Mouse (Mus musculus) ES-E14 (cell line): ENCODE measurements around the gene Fbxl5. TPM values are rescaled to one million over a fixed set of nuclear protein-coding genes. Genes with fewer than 3 reads are reported as not detected.
A peak's percentile ranks its signal among the peaks of the same experiment; 100 is the strongest.

Experiments
- DNase-seq: peaks from one replicate; pipeline ENCODE4 v3.0.0-alpha.2; 2013; ENCODE audit warnings: low read depth, low spot score
- H3K27ac ChIP-seq: 2 replicates; pipeline ENCODE4 v1.5.1; 2012; ENCODE audit warnings: low read depth, mild to moderate bottlenecking, low read length, moderate library complexity, mixed read lengths; ENCODE audit not compliant: poor library complexity, insufficient read depth, severe bottlenecking
- H3K36me3 ChIP-seq: 2 replicates; pipeline ENCODE4 v1.6.1; 2012; ENCODE audit warnings: mild to moderate bottlenecking, low read length, moderate library complexity, mixed read lengths; ENCODE audit not compliant: control insufficient read depth, poor library complexity, insufficient read depth, severe bottlenecking
- H3K4me1 ChIP-seq, 2 experiments: fragments of 150-350 bp in 1 of 2; sonication (generic) in 1 of 2; 2 replicates each; pipeline ENCODE4 v1.6.1; 2012; ENCODE audit warnings: low read length in 2 of 2, mild to moderate bottlenecking in 1 of 2, mixed read lengths in 1 of 2; ENCODE audit not compliant: control insufficient read depth in 2 of 2, insufficient read depth in 2 of 2, poor library complexity in 1 of 2
- H3K4me3 ChIP-seq, 2 experiments: fragments of 150-350 bp in 1 of 2; sonication (generic) in 1 of 2; 2 replicates each; pipeline ENCODE4 v1.5.1; 2012; ENCODE audit warnings: low read length in 2 of 2, low read depth in 1 of 2, mild to moderate bottlenecking in 1 of 2, mixed read lengths in 1 of 2; ENCODE audit not compliant: insufficient read depth in 1 of 2, poor library complexity in 1 of 2, severe bottlenecking in 1 of 2
- H3K9ac ChIP-seq: 2 replicates; pipeline ENCODE4 v1.6.1; 2012; ENCODE audit warnings: low read depth, mild to moderate bottlenecking, low read length, mixed read lengths; ENCODE audit not compliant: poor library complexity, insufficient read depth, severe bottlenecking
- H3K9me3 ChIP-seq: fragments of 150-350 bp; sonication (generic); 2 replicates; pipeline ENCODE4 v1.6.1; 2012; ENCODE audit warnings: low read depth, mild to moderate bottlenecking, low read length; ENCODE audit not compliant: control insufficient read depth, insufficient read depth
- CHD2 ChIP-seq: IDR thresholded peaks from 2 replicates; pipeline ENCODE4 v1.6.1; 2014; ENCODE audit warnings: mild to moderate bottlenecking, low read depth, low read length, inconsistent platforms
- HCFC1 ChIP-seq: IDR thresholded peaks from 2 replicates; pipeline ENCODE4 v1.6.1; 2012; ENCODE audit warnings: low read length, inconsistent platforms, borderline replicate concordance; ENCODE audit not compliant: insufficient read depth
- MAFK ChIP-seq: IDR thresholded peaks from 2 replicates; pipeline ENCODE4 v1.6.1; 2014; ENCODE audit warnings: mild to moderate bottlenecking, low read depth, low read length, inconsistent platforms; ENCODE audit not compliant: insufficient read depth
- ZC3H11A ChIP-seq: IDR thresholded peaks from 2 replicates; pipeline ENCODE4 v1.6.1; 2012; ENCODE audit warnings: low read depth, mild to moderate bottlenecking, inconsistent platforms, low read length, borderline replicate concordance
- ZNF384 ChIP-seq: IDR thresholded peaks from 2 replicates; pipeline ENCODE4 v1.6.1; 2012; ENCODE audit warnings: low read depth, low read length, inconsistent platforms
- in situ Hi-C, 2 experiments: fragments of 600-800 bp; cut with MboI; formaldehyde crosslinking; loops; one replicate each; pipeline ENCODE4 v1.15.1; 2025; ENCODE audit warnings: low sequenced_read_pairs in 2 of 2, inconsistent platforms in 1 of 2; ENCODE audit not compliant: unreplicated experiment in 2 of 2
- total RNA-seq: library from RNA; depleted of rRNA; stranded (reverse); fragments of 300-350 nt; gene quantifications from 2 replicates; pipeline ENCODE4 v1.2.3, GENCODE M21; 2012

Fbxl5 gene
- total RNA-seq, 1 experiment = 46.9 TPM

DNA sequence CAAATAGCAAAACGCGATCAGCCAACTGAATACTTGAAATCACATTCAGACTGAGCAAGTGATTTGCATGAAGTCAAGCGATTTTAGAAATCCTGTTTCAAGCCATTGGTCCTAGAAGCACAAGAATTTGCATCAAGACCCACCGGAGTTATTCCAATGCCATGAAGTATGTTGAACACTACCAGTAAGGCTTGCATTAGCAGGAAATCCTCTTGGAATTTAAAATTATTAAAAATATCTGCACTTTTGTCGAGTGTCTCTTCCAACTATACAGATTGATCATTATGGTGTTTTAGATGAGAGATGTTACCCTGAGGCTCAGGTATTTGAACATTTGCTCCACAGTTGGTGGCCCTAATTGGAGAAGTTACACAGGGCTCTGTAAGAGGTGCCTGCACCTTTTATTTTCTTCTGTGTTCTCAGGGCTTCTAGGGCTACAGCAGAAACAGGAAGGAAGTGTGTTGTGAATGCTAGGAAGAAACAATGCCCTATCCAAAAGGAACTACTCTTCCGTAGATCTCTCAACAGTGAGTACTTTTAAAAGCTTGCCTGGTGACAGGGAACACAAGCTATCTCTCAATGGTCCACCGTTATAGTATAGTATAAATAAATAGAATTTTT lies 32.5 kb upstream of the Fbxl5 start:
- no peaks in the 10 kb centered on the region for H3K4me1 ChIP-seq
- TF ChIP-seq ZC3H11A = no peak
- no peak overlapping the region for H3K9ac ChIP-seq
- no peak overlapping the region for H3K27ac ChIP-seq
- H3K36me3 ChIP-seq = peaks cover 2% of the 10 kb centered on the region; the same call in 1 of the 2 replicates
- in situ Hi-C loops = no loop called here
- no peak overlapping the region for H3K4me3 ChIP-seq
- H3K9me3 ChIP-seq = peaks cover 8% of the 10 kb centered on the region
- no peak for DNase-seq

DNA sequence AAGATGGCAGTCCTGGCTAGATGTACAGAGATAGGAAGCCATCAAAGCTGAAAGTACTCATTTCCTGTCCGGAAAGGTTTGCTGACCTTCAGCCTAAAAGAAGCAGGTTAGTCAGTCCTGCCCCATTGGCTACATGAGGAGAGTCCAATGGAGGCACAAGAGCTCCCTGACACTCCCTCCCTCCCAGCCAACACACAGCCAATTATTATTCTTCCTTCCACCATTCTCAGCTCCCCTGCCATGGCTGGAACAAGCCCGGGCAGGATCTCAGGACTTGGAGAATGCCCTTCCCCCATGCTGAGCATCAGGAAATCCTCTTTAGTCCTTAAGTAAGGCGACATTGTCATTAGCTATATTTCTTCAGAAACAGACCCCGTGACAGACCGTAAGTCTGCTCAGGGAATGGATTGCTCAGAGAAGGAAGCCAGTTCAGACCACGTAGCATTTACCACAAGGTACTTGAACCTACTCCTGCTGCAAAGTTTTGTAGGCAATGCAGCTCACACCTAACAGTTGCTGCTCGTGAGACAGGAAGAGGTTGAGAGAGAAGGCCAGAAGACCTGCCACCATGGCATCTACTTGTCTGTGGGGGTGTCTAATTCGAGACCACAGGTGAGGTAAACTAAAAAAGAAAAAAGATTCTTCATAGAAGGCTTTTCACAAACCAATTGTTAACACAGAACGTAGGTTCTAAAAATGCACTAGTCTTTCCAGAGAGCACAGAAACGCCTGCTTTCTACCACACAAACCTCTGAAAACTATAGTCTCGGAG lies 31.8 kb upstream of the Fbxl5 start:
- H3K27ac ChIP-seq = peak overlapping the region; percentile 82
- in situ Hi-C loops = no loop called here

DNA sequence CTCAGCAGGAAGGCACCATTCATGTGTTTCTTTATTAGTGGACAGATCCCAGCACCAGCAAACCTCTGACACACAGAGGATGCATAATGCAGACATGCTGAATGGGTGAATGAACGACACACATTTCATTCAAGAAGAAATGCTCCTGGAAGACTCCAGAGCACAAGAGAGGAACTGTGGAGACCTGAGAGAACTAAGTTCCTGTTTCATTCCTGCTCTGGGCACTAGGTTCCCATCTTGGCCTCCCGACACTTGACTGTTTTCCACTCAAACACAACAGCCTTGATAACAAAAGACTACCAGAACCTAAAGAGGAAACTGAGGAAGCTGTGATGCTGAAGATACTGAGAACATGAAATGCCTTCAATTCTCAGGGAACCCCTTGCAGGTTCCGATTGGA lies 26.8 kb upstream of the Fbxl5 start:
- Histone ChIP-seq H3K36me3 (no peaks in the 10 kb centered on the region; the same call in 1 of the 2 replicates), H3K9ac (no peak overlapping the region), H3K4me1 (no peaks in the 10 kb centered on the region), H3K4me3 (no peak overlapping the region), H3K9me3 (no peaks in the 10 kb centered on the region), H3K27ac (no peak overlapping the region)
- TF ChIP-seq ZC3H11A (no peak), MAFK (no peak), ZNF384 (no peak), CHD2 (no peak), HCFC1 (no peak)
- in situ Hi-C loops = no loop called here
- DNase-seq = no peak

More for the DNA sequence above, 31.8 kb upstream of the Fbxl5 start:
- Histone ChIP-seq H3K36me3 (peaks cover 2% of the 10 kb centered on the region; the same call in 1 of the 2 replicates), H3K9me3 (peaks cover 5% of the 10 kb centered on the region; the same call in 1 of the 2 replicates), H3K9ac (no peak overlapping the region), H3K4me3 (no peak overlapping the region), H3K4me1 (no peaks in the 10 kb centered on the region)
- no peak for TF ChIP-seq CHD2
- no peak for DNase-seq

DNA sequence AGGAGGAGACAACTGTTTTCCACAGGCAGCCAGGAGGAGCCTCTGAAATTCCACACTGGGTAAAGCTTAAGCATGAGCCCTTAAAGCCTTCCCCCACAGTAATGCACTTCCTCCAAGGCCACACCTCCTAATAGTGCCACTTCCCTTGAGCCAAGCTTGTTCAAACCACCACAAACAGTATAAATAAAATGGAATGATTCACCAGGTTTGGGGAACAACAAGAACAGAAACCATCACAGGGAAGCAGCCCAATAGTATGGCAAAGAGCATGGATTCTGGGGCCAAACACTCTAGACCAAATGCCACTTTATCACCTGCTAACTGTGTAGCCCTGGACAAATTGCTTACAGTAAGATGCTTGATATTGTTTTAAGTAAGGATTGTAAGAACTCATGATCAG lies 26.1 kb upstream of the Fbxl5 start:
- in situ Hi-C loops = no loop called here
- Histone ChIP-seq H3K4me3 (no peak overlapping the region), H3K9me3 (no peaks in the 10 kb centered on the region), H3K27ac (no peak overlapping the region), H3K36me3 (no peaks in the 10 kb centered on the region; the same call in 1 of the 2 replicates), H3K4me1 (0 out of 4 replicates have a peak, but pooled peaks cover 0 to under 1% of the 10 kb centered on the region in 2 experiments), H3K9ac (no peak overlapping the region)
- TF ChIP-seq ZNF384 (no peak), ZC3H11A (no peak), CHD2 (no peak), MAFK (no peak), HCFC1 (no peak)
- DNase-seq = no peak

DNA sequence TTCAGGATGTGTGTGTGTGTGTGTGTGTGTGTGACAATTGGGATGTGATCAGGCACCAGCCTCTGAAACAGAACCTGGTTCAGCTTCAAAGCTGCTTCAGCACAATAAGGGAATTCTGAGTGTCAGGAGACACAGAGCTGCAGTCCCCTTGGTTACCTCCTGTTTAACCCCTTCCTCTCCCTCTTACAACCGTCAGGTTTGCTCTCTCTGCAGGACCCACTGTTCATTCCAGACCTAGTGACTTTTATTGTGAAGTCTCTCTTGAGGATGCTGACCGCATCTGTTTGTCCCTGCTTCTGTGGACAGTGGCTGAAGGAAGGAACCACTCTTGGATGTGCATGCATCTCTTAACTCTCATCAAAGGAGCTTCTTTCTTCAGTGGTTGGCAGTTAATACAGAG lies 24.8 kb upstream of the Fbxl5 start:
- H3K9ac ChIP-seq = no peak overlapping the region
- DNase-seq = no peak
- no peak overlapping the region for H3K27ac ChIP-seq
- TF ChIP-seq HCFC1 (no peak), ZNF384 (no peak), MAFK (no peak), ZC3H11A (no peak), CHD2 (no peak)
- no peaks in the 10 kb centered on the region for H3K9me3 ChIP-seq
- no peaks in the 10 kb centered on the region for H3K36me3 ChIP-seq
- in situ Hi-C loops = no loop called here
- 0 out of 4 replicates have a peak, but pooled peaks cover 0 to 2% of the 10 kb centered on the region in 2 experiments for H3K4me1 ChIP-seq
- no peak overlapping the region for H3K4me3 ChIP-seq
